ENCODE assay signal across 11 mouse cellular contexts in the genomic region with DNA sequence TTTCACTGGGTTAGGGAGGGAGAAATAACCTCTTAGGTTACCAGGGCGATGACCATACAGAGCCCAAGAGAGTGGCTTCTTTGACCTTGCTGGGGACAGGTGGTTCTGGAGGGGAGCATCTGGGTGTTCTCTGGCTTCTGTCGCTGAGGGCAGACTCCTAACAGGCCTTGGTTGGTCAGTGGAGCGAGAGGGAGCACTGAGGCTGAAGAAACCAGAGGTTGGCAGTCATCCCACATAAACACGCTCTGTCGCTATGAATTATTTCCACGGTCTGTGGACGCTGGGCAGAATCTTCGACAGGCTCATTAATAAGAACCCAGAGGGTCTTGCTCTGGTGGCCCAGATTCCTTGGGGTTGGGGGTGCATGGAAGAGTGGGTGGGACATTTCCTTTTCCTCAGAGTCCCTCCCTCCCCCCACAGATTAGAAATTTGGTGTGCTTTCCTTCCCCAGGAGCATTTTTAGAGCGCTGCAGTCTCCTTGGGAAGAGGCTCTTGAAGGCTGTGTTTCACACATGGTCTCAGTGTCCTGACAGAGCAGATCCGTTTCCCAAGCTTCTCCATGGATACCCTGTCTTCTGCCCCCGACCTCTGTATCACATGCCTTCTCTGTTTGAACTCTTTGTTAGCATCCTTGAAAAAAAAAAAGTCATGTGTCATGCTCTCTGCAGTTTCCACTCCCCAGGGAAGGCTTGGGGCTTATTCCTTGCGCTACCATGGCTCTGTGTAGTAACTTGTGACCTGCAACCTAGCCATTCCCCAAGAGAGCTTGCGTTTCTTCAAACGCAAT.
A peak's percentile ranks its signal among the peaks of the same experiment; 100 is the strongest.
DNase-seq lines count a peak whose midpoint lies in the region; ATAC-seq and TF ChIP-seq lines count a peak whose summit lies in the region.
"Had no signal": no experiment of that assay in that cellular context is flagged by ENCODE, and none has a peak within 500 bp of the region (broad histone marks: within the 10 kb centered on the region; RNA-seq: fewer than 3 reads in every experiment).

No protein-coding gene starts in this region.

- peak; percentile 81 for ATAC-seq in hindbrain, embryonic 16.5 days
- no peak for ATAC-seq in midbrain, embryonic 14.5 days (ENCODE audit: low FRiP score, low TSS enrichment)

- H3K9me3 ChIP-seq in hindbrain, embryonic 16.5 days (ENCODE audit: control insufficient read depth, low read length) = no peaks in the 10 kb centered on the region
- H3K9me3 ChIP-seq in midbrain, embryonic 14.5 days (ENCODE audit: control insufficient read depth, low read length) = no peaks in the 10 kb centered on the region
- H3K9me3 ChIP-seq: embryonic facial prominence, embryonic 13.5 days; neural tube, embryonic 15.5 days had no signal

- H3K4me3 ChIP-seq in cerebellum, adult 2 months (replicated peaks; ENCODE audit: insufficient read depth, low read depth, low read length) = no peak overlapping the region
- no peak overlapping the region for H3K4me3 ChIP-seq in hindbrain, embryonic 16.5 days (ENCODE audit: low read length)
- no peak overlapping the region for H3K4me3 ChIP-seq in midbrain, embryonic 14.5 days (replicated peaks; ENCODE audit: low read depth, low read length)
- H3K4me3 ChIP-seq: embryonic facial prominence, embryonic 13.5 days; neural tube, embryonic 15.5 days had no signal

- no peak overlapping the region for H3K9ac ChIP-seq in hindbrain, embryonic 16.5 days (ENCODE audit: low read depth, low read length)
- no peak overlapping the region for H3K9ac ChIP-seq in midbrain, embryonic 14.5 days (replicated peaks; ENCODE audit: low read length)
- H3K9ac ChIP-seq: embryonic facial prominence, embryonic 13.5 days; liver, embryonic 14.5 days; neural tube, embryonic 15.5 days had no signal

- WGBS in cerebellum, adult 2 months = 41% methylated on average over 14 of the region's 14 CpGs
- 43% methylated on average over 14 of the region's 14 CpGs for WGBS in hindbrain, embryonic 16.5 days
- WGBS in midbrain, embryonic 14.5 days = 54% methylated on average over 14 of the region's 14 CpGs

- no peaks in the 10 kb centered on the region for H3K27me3 ChIP-seq in cerebellum, adult 2 months (ENCODE audit: control insufficient read depth, insufficient read depth, low read length)
- H3K27me3 ChIP-seq in hindbrain, embryonic 16.5 days (replicated peaks; ENCODE audit: control insufficient read depth, insufficient read depth, low read length) = no peaks in the 10 kb centered on the region
- no peaks in the 10 kb centered on the region for H3K27me3 ChIP-seq in midbrain, embryonic 14.5 days (ENCODE audit: control insufficient read depth, insufficient read depth, low read length)
- H3K27me3 ChIP-seq: embryonic facial prominence, embryonic 13.5 days; neural tube, embryonic 15.5 days had no signal

- TF ChIP-seq POLR2A in cerebellum, adult 2 months (IDR thresholded peaks at IDR 0.05; ENCODE audit: borderline replicate concordance, insufficient read depth, low read length) = no peak

- DNase-seq in left cerebral cortex, postnatal 4 days = peak; percentile 84
- no peak for DNase-seq in left cerebral cortex, postnatal 14 days (ENCODE audit: low spot score in 2 of 2)
- peak; percentile 57 to 67 for DNase-seq in cerebellum, adult 2 months
- peak; percentile 33 for DNase-seq in midbrain, embryonic 14.5 days
- no peak for DNase-seq in heart, postnatal 4 days
- no peak for DNase-seq in left cerebral cortex, postnatal 10 days (ENCODE audit: extremely low spot score in 1 of 2, low spot score in 2 of 2)
- no peak for DNase-seq in lung, postnatal 4 days

- intact Hi-C loops in left cerebral cortex, postnatal 4 days (cut with DNase I) = loop anchor here (10.0 kb wide), 1 partner anchor 172 kb away; no protein-coding TSS in a partner anchor
- intact Hi-C loops in left cerebral cortex, postnatal 14 days (cut with DNase I) = no loop called here
- intact Hi-C loops in left cerebral cortex, postnatal 10 days (cut with DNase I) = loop anchor here (5.0 kb wide), 1 partner anchor 174 kb away; no protein-coding TSS in a partner anchor

- 0 out of 2 replicates have a peak, but pooled peaks cover 4% of the 10 kb centered on the region for H3K4me1 ChIP-seq in cerebellum, adult 2 months (ENCODE audit: control insufficient read depth, insufficient read depth, low read length)
- no peaks in the 10 kb centered on the region; the same call in 1 of the 2 replicates for H3K4me1 ChIP-seq in hindbrain, embryonic 16.5 days (ENCODE audit: control insufficient read depth, insufficient read depth, low read depth, low read length)
- H3K4me1 ChIP-seq in midbrain, embryonic 14.5 days (ENCODE audit: control insufficient read depth, insufficient read depth, low read length) = no peaks in the 10 kb centered on the region

- no peak for TF ChIP-seq CTCF in cerebellum, adult 2 months (IDR thresholded peaks at IDR 0.05; ENCODE audit: borderline replicate concordance, insufficient read depth, low read depth, low read length)

- no peaks in the 10 kb centered on the region for H3K36me3 ChIP-seq in hindbrain, embryonic 16.5 days (ENCODE audit: control insufficient read depth, insufficient read depth, low read length)
- H3K36me3 ChIP-seq in midbrain, embryonic 14.5 days (ENCODE audit: control insufficient read depth, insufficient read depth, low read length) = no peaks in the 10 kb centered on the region
- H3K36me3 ChIP-seq: embryonic facial prominence, embryonic 13.5 days; neural tube, embryonic 15.5 days had no signal

- H3K4me2 ChIP-seq in hindbrain, embryonic 16.5 days (ENCODE audit: low read length) = no peak overlapping the region
- no peak overlapping the region for H3K4me2 ChIP-seq in midbrain, embryonic 14.5 days (ENCODE audit: low read length)
- H3K4me2 ChIP-seq: embryonic facial prominence, embryonic 13.5 days; neural tube, embryonic 15.5 days had no signal

- H3K27ac ChIP-seq in cerebellum, adult 2 months (ENCODE audit: insufficient read depth, low read length) = no peak overlapping the region
- H3K27ac ChIP-seq in hindbrain, embryonic 16.5 days (ENCODE audit: low read depth, low read length) = no peak overlapping the region; the same call in 1 of the 2 replicates
- no peak overlapping the region for H3K27ac ChIP-seq in midbrain, embryonic 14.5 days (replicated peaks; ENCODE audit: low read depth, low read length)
- H3K27ac ChIP-seq: liver, embryonic 14.5 days; neural tube, embryonic 15.5 days had no signal

Comparison
In these comparisons a context has a peak if more than half of its experiments do, and no peak if none do; other contexts are left out.
1. DNase-seq: peak in left cerebral cortex, postnatal 4 days (single experiment), cerebellum, adult 2 months (2 of 2) and midbrain, embryonic 14.5 days (single experiment); none in left cerebral cortex, postnatal 14 days (0 of 2), heart, postnatal 4 days (single experiment), left cerebral cortex, postnatal 10 days (0 of 2) and lung, postnatal 4 days (0 of 2).